Mouse (Mus musculus) ovary, postnatal 10 days (tissue): Measurements from ENCODE around the gene Esp3.
"Not testable (repeated sequence)": the region's sequence is repeated elsewhere in the genome, so short reads cannot be mapped to it uniquely, and the experiment has no call there.

Experiments
- DNase-seq: peaks from one replicate; pipeline ENCODE4 v3.0.0; 2022; ENCODE audit warnings: low spot score

Esp3 gene

DNA sequence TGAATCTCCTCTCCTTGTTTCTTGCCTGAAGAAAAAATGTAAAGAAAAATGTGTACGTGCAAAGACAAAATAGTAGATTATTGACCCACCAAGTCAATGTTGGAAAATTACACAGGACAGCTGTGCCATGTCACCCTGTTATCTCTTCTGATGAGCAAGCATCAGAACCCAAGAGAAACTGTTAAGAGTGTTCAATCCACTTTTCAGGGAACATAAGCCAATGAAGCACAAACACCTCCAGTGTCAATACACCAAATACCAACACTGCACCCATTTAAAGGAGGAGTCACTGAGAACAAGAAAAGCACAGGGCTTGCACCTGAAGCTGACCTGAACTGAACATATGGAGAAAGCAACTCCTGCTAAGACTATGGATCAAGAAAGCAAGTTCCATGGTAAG, at the start of gene Esp3:
TSS of gene Esp3 (plus strand) at position 301 of the 400 bp plus-strand sequence.
- not testable (repeated sequence) for DNase-seq

DNA sequence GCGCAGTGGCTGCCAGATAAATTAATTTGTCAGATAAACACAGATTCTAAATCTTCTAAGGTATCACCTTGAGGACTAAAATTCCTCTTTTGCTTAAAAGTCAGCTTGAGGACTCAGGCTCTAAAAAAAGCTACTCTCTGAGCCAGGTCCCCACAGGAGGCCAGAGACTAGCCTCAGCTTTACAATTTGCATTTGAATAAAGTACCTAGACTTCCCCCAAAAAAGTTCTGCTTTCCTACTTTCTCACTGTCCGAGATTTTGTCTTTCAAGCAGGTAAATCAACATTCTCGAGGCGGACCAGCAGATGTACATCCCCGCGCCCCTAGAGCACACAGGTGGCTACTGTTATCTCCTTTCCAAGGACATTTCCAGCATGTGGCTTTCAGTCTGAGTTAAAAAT, 48.0 kb upstream of the Esp3 start:
- not testable (repeated sequence) for DNase-seq

DNA sequence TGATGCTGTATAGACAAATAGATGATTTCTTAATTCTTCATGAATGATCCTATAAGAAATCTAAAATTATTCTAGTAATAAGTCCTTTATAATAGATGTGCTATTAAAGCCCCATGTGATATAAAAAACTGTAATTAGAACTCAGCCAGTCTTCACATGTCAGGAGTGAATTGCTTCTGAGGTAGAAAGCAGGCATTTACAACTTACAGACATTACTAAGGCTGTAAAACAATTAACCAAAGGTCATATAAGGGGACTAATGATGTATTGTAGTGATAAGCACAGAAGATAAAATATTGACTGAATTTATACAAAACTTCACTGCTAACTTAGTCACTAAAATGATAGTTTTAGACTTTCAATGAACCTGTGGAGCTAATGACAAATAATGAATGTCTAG, 40.6 kb upstream of the Esp3 start:
- no peak for DNase-seq

DNA sequence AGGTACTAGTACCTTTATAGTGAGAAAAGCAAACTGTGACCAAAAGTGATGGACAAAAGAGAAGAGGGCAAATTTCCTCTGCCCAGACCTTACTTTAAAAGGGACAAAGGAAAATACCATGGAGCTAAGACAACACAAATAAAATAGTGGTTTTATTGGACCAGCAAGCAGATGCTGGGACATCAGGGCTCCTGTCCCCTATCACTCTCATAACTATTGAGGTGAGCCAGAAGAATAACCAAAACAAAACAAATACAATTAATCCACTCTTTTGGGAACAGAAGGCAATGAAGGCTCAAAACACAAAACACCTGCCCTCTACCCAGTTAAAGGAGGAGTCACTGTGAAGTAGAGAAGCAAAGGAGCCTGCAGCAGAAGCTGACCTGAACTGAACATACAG, 33.6 kb upstream of the Esp3 start, which contains the start of gene Esp4:
TSS of gene Esp4 (plus strand) at position 301 of the 400 bp plus-strand sequence.
- DNase-seq = no peak

DNA sequence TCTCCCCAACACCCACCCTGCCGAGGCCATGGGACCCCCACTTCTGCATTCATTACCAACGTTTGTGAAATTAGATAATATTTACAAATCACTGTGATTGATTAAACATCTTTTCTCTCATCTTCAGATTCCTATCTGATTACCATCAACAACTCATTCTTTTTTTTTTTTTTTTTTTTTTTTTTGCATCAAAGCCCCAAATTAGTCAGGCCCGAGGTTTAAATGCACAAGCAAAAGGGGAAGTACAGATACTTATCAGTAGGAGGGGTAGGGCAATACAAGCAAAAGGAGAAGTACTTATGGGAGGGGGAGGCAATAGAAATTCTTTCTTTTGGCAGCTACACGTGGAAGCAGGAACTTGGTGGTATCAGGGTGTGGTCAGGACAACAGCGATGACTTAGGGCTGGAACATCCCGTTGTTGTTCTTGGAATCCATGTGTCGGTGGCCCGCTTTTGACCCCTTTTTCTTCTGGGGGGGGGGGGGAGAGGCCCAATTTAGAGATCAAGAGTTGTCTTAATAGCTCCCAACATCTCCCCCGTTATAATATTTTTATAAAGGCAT, 30.3 kb downstream of the Esp3 start:
- not testable (repeated sequence) for DNase-seq

DNA sequence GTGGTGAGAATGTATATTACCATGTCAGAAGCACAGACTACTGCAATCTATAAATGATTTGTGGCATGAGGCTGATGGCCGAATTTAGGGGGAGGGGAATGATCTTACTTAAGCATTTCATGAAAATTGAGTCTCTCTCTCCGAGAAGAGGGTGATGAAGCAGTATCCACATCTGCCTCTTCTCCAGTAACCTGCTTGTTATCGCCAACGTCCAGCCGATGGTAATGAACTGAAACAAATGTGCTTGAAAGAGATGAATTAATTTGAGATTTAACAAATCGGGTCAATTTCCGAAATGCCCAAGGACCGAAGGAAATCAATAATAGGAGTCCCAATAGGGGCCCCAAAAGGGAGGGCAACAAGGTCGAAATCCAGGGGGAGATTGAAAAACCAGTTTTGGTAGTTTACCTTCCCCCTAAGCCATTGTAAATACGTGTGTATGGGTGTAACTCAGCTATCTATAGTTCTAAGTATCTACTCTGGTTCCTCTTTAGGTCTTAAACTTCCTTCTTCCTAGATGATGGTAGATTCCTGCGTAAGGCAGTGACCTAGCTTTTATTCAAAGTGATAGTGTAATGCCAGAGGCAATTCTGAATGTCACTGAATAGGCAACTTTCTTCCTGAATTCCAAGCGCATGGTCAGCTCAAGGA, 31.4 kb downstream of the Esp3 start:
- DNase-seq = not testable (repeated sequence)
